Mouse (Mus musculus): ENCODE measurements at regions not wholly inside any gene's neighbourhood (a gene's known extent, or its start where the extent isn't known, plus 50 kb on each side); places are given as distances from the start of the nearest gene placed in this dataset.

DNA sequence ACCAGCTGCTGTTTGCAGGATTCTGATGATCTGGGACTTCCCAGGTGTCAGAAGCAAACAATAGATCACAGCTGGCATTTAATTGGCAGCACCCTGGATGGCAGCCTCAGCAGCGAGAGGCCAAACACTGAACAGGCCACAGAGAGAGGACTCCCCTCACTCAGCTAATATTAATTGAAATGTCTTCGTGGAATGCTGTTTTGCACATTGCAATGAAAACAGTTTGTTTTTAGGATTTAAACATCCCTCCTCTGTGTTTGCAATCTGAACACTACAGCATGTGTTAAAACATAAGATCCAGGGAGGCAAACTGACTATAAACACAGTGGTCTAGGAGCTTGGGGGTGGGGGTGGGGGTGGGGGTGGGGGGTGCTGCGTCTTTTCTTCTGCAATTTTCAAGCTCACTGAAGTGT is 129.2 kb upstream of the Pitx2 start:
- ATAC-seq (replicated peaks; ENCODE audit: extremely low read depth, insufficient read depth, low FRiP score) = no peak
- H3K4me2 ChIP-seq (ENCODE audit: low read depth, low read length) = no peak overlapping the region

DNA sequence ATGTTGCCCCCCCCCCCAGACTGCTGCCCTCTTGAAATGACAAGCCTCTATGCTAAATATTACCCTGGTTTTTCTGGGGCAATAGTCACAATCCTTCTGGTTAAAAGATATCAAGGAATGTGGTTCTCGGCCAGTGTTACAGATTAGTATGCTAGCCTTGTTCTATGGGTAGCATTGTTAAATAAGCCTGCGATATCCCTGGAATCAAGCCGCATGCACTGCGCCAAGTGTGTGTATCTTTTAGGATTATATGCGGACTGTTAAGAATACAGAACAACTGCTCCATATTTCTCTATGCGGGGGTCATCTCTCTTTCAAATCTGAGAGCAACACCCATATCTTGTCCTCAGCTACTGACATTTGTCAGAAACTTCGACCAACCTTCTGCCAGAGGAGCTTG is 128.7 kb upstream of the Pitx2 start:
- H3K4me2 ChIP-seq (ENCODE audit: low read depth, low read length) = no peak overlapping the region
- H3K9me3 ChIP-seq (replicated peaks; ENCODE audit: control insufficient read depth, low read length) = no peaks in the 10 kb centered on the region
- 52% methylated on average over 7 of the region's 7 CpGs for WGBS
- ATAC-seq (replicated peaks; ENCODE audit: extremely low read depth, insufficient read depth, low FRiP score) = no peak
- H3K27me3 ChIP-seq (ENCODE audit: control insufficient read depth, insufficient read depth, low read length) = no peaks in the 10 kb centered on the region
- no peak overlapping the region for H3K4me3 ChIP-seq (ENCODE audit: low read length)
- no peak overlapping the region for H3K9ac ChIP-seq (ENCODE audit: low read length)
- no peaks in the 10 kb centered on the region for H3K4me1 ChIP-seq (ENCODE audit: control insufficient read depth, insufficient read depth, low read length)
- no peak overlapping the region for H3K27ac ChIP-seq (ENCODE audit: low read length)
- no peaks in the 10 kb centered on the region for H3K36me3 ChIP-seq (ENCODE audit: control insufficient read depth, insufficient read depth)

More for the DNA sequence above, 129.2 kb upstream of the Pitx2 start:
- no peaks in the 10 kb centered on the region for H3K9me3 ChIP-seq (replicated peaks; ENCODE audit: control insufficient read depth, low read length)
- H3K36me3 ChIP-seq (ENCODE audit: control insufficient read depth, insufficient read depth) = no peaks in the 10 kb centered on the region
- no peaks in the 10 kb centered on the region for H3K4me1 ChIP-seq (ENCODE audit: control insufficient read depth, insufficient read depth, low read length)
- no peak overlapping the region for H3K4me3 ChIP-seq (ENCODE audit: low read length)
- H3K9ac ChIP-seq (ENCODE audit: low read length) = no peak overlapping the region
- 36% methylated on average over 3 of the region's 3 CpGs for WGBS
- H3K27ac ChIP-seq (ENCODE audit: low read length) = no peak overlapping the region
- no peaks in the 10 kb centered on the region for H3K27me3 ChIP-seq (ENCODE audit: control insufficient read depth, insufficient read depth, low read length)

DNA sequence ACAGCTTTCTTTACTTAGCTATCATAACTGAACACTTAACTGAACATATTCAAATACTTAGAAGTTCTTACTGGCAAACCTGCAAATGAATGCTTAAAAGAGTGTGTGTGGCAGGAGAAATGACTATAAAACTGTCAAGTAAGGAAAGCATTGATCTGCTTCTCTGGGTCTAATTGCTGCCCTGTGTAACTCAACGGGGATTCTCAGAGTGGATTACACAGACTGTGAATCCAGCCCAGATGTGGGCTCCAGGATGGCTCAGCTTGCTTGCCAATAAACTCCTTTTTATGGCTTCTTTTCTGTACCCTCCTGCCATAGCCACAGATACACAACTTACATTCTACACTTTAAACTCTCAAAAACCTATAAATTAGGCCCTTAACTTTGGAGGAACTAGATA is 123.3 kb upstream of the Pitx2 start:
- Histone ChIP-seq H3K4me2 (ENCODE audit: low read depth, low read length) (no peak overlapping the region), H3K9me3 (replicated peaks; ENCODE audit: control insufficient read depth, low read length) (no peaks in the 10 kb centered on the region; the same call in 1 of the 2 replicates), H3K9ac (ENCODE audit: low read length) (no peak overlapping the region), H3K4me3 (ENCODE audit: low read length) (no peak overlapping the region), H3K27ac (ENCODE audit: low read length) (no peak overlapping the region), H3K27me3 (ENCODE audit: control insufficient read depth, insufficient read depth, low read length) (no peaks in the 10 kb centered on the region), H3K36me3 (ENCODE audit: control insufficient read depth, insufficient read depth) (no peaks in the 10 kb centered on the region), H3K4me1 (ENCODE audit: control insufficient read depth, insufficient read depth, low read length) (no peaks in the 10 kb centered on the region)
- ATAC-seq (replicated peaks; ENCODE audit: extremely low read depth, insufficient read depth, low FRiP score) = no peak
- 63% methylated on average over 1 of the region's 1 CpGs for WGBS

DNA sequence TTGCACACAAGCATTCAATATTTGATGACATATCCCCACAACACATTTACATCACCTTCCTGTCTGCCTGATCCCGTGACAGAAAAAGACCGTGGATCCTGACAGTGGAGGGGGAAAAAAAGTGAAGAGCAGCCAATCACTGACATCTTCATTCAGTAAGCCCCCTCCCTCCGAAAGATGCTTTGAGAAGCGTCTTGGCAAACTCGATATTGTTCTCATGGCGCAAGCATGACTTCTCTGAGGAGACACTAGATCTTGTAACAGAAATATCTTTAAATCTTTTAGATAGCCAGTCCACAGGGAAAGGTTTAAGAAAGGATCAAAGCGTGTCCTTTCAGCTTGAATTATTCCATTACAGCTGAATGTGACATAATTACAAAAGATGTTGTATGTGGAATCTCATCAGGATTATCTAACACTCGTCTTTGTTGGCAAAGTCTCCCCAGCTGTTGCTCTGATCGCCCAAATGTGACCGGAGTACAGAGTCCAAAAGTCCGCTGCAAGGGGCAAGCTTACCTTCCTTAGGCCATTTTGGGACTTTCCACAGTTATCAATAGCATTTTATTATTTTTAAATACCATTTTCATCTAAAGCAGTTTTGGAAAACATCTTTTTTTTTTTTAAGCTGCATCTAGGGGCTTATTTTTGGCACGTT is 95.8 kb upstream of the Pitx2 start:
- Histone ChIP-seq H3K4me1 (ENCODE audit: control insufficient read depth, insufficient read depth, low read length) (no peaks in the 10 kb centered on the region), H3K4me2 (ENCODE audit: low read depth, low read length) (no peak overlapping the region), H3K27ac (ENCODE audit: low read length) (no peak overlapping the region), H3K4me3 (ENCODE audit: low read length) (no peak overlapping the region), H3K36me3 (ENCODE audit: control insufficient read depth, insufficient read depth) (no peaks in the 10 kb centered on the region), H3K9ac (ENCODE audit: low read length) (no peak overlapping the region), H3K27me3 (ENCODE audit: control insufficient read depth, insufficient read depth, low read length) (no peaks in the 10 kb centered on the region), H3K9me3 (replicated peaks; ENCODE audit: control insufficient read depth, low read length) (peaks cover 3% of the 10 kb centered on the region)
- 78% methylated on average over 12 of the region's 12 CpGs for WGBS
- ATAC-seq (replicated peaks; ENCODE audit: extremely low read depth, insufficient read depth, low FRiP score) = no peak

DNA sequence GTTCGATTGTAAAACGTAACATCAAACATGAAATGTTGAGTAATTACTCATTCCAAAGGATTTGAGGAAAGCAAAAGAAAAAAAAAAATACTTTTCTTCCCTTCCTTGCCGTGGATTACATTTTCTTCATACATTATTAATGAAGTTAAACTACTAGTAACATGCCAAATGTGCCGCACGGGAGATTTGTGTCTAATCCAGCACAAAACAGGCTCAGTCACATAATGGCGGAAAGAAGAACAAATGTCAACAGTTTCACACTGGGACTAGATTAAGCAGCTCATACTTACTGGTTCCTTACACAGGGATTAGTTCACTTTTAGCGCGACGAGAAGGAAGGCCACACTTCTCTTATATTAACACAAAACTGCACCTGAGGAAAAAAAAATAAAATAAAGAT is 94.9 kb upstream of the Pitx2 start:
- H3K36me3 ChIP-seq (ENCODE audit: control insufficient read depth, insufficient read depth) = no peaks in the 10 kb centered on the region
- no peaks in the 10 kb centered on the region for H3K27me3 ChIP-seq (ENCODE audit: control insufficient read depth, insufficient read depth, low read length)
- H3K4me2 ChIP-seq (ENCODE audit: low read depth, low read length) = no peak overlapping the region
- no peak overlapping the region for H3K4me3 ChIP-seq (ENCODE audit: low read length)
- H3K9me3 ChIP-seq (replicated peaks; ENCODE audit: control insufficient read depth, low read length) = no peaks in the 10 kb centered on the region
- H3K4me1 ChIP-seq (ENCODE audit: control insufficient read depth, insufficient read depth, low read length) = no peaks in the 10 kb centered on the region
- no peak overlapping the region for H3K9ac ChIP-seq (ENCODE audit: low read length)
- no peak overlapping the region for H3K27ac ChIP-seq (ENCODE audit: low read length)
- 84% methylated on average over 9 of the region's 9 CpGs for WGBS
- no peak for ATAC-seq (replicated peaks; ENCODE audit: extremely low read depth, insufficient read depth, low FRiP score)

DNA sequence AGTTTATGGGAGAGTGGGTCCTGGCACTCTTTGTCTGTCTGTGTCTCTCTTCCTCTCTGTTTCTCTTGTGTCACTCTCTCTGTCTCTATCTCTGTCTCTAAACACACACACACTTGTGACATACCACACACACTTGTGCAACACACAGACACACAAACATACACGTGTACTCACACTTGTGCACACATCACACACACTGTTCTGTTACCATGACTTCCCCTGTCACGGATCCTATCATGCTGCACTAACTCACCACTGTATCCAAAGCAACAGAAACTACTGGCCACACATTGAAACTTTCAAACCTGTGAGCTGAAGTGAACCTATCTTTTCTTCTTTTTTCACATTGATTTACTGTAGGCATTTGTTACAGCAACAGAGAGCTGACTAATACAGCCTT is 93.5 kb upstream of the Pitx2 start:
- no peaks in the 10 kb centered on the region for H3K36me3 ChIP-seq (ENCODE audit: control insufficient read depth, insufficient read depth)
- WGBS = 75% methylated on average over 2 of the region's 2 CpGs
- no peaks in the 10 kb centered on the region for H3K9me3 ChIP-seq (replicated peaks; ENCODE audit: control insufficient read depth, low read length)
- H3K4me2 ChIP-seq (ENCODE audit: low read depth, low read length) = no peak overlapping the region
- no peaks in the 10 kb centered on the region for H3K27me3 ChIP-seq (ENCODE audit: control insufficient read depth, insufficient read depth, low read length)
- H3K4me1 ChIP-seq (ENCODE audit: control insufficient read depth, insufficient read depth, low read length) = no peaks in the 10 kb centered on the region
- H3K9ac ChIP-seq (ENCODE audit: low read length) = no peak overlapping the region
- no peak for ATAC-seq (replicated peaks; ENCODE audit: extremely low read depth, insufficient read depth, low FRiP score)
- H3K27ac ChIP-seq (ENCODE audit: low read length) = no peak overlapping the region
- H3K4me3 ChIP-seq (ENCODE audit: low read length) = no peak overlapping the region

DNA sequence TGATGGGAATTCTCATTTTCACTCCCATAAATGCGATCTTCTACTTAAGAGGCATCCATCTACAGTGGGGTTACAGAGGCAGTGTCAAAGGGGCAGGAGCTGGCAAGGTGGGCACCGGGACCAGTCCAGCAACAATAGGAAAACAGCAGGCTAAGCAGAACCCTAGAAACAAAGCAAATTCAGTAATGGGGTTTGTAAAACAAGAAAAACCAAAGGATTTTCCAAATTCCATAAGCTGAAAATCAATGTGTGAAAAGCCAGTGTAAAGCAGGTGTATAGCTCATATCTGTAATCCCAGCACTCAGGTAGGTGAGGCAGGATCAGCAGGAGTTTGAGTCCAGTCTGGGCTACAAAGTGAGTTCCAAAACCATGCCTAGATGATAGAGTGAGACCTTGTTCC is 69.2 kb upstream of the Pitx2 start:
- 91% methylated on average over 2 of the region's 2 CpGs for WGBS
- H3K9me3 ChIP-seq (replicated peaks; ENCODE audit: control insufficient read depth, low read length) = no peaks in the 10 kb centered on the region
- ATAC-seq (replicated peaks; ENCODE audit: extremely low read depth, insufficient read depth, low FRiP score) = no peak

DNA sequence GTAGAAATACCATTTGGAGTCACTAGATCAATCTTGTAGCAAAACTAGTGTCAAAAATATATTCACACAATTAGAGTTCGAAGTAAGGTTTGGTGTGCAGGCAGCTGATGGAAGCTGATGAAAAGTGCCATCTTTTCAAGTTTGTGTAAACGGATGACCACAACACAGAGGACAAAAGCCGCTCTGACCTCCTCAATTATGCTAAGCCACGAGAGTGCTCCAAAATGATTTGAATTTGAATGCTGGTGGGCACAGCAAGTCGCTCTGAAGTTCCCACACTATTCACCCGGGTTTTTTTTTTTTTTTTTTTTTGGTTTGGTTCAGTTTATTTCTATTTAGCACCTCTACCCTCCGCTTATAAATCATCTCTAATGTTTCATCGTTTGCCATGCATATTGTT is 68.5 kb upstream of the Pitx2 start:
- no peak for ATAC-seq (replicated peaks; ENCODE audit: extremely low read depth, insufficient read depth, low FRiP score)
- no peak overlapping the region for H3K27ac ChIP-seq (ENCODE audit: low read length)
- H3K27me3 ChIP-seq (ENCODE audit: control insufficient read depth, insufficient read depth, low read length) = no peaks in the 10 kb centered on the region
- no peaks in the 10 kb centered on the region for H3K36me3 ChIP-seq (ENCODE audit: control insufficient read depth, insufficient read depth)
- H3K9me3 ChIP-seq (replicated peaks; ENCODE audit: control insufficient read depth, low read length) = no peaks in the 10 kb centered on the region
- no peak overlapping the region for H3K4me2 ChIP-seq (ENCODE audit: low read depth, low read length)
- no peak overlapping the region for H3K9ac ChIP-seq (ENCODE audit: low read length)
- 82% methylated on average over 8 of the region's 8 CpGs for WGBS
- no peak overlapping the region for H3K4me3 ChIP-seq (ENCODE audit: low read length)
- no peaks in the 10 kb centered on the region for H3K4me1 ChIP-seq (ENCODE audit: control insufficient read depth, insufficient read depth, low read length)

More for the DNA sequence above, 69.2 kb upstream of the Pitx2 start:
- H3K9ac ChIP-seq (ENCODE audit: low read length) = no peak overlapping the region
- H3K36me3 ChIP-seq (ENCODE audit: control insufficient read depth, insufficient read depth) = no peaks in the 10 kb centered on the region
- H3K27me3 ChIP-seq (ENCODE audit: control insufficient read depth, insufficient read depth, low read length) = no peaks in the 10 kb centered on the region
- no peak overlapping the region for H3K27ac ChIP-seq (ENCODE audit: low read length)
- H3K4me1 ChIP-seq (ENCODE audit: control insufficient read depth, insufficient read depth, low read length) = no peaks in the 10 kb centered on the region
- no peak overlapping the region for H3K4me2 ChIP-seq (ENCODE audit: low read depth, low read length)
- H3K4me3 ChIP-seq (ENCODE audit: low read length) = no peak overlapping the region

DNA sequence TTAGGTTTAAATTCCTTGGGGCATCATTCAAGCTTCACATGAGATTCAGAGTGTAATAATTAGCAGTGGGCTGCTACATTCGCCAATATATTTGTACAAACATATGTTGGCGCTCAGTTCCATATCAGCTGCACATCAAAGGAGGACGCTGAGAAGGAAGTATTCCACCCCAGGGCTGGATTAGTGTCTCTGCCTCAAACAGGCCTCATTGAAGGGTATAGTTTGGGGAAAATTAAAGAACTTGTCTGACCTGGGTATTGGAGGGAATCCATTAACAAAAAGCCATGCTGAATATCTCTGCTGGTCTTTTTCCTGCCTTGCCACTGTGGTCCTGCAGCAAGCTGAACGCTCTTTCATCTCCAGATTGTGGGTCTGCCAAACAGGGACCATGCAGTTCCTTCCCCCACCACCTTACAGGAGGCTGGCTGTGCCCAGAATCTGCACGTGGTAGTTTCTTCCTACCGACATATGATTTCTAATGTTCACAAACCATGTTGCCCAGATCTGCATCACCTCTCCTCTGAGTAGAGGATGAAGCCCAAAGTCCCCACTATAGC is 67.7 kb upstream of the Pitx2 start:
- no peak overlapping the region for H3K9ac ChIP-seq (ENCODE audit: low read length)
- no peaks in the 10 kb centered on the region for H3K36me3 ChIP-seq (ENCODE audit: control insufficient read depth, insufficient read depth)
- H3K4me1 ChIP-seq (ENCODE audit: control insufficient read depth, insufficient read depth, low read length) = no peaks in the 10 kb centered on the region
- no peaks in the 10 kb centered on the region for H3K27me3 ChIP-seq (ENCODE audit: control insufficient read depth, insufficient read depth, low read length)
- no peak for ATAC-seq (replicated peaks; ENCODE audit: extremely low read depth, insufficient read depth, low FRiP score)
- WGBS = 66% methylated on average over 6 of the region's 6 CpGs
- no peaks in the 10 kb centered on the region for H3K9me3 ChIP-seq (replicated peaks; ENCODE audit: control insufficient read depth, low read length)
- no peak overlapping the region for H3K4me2 ChIP-seq (ENCODE audit: low read depth, low read length)
- no peak overlapping the region for H3K4me3 ChIP-seq (ENCODE audit: low read length)
- no peak overlapping the region for H3K27ac ChIP-seq (ENCODE audit: low read length)

All from heart, embryonic 16.5 days (tissue).